Mouse (Mus musculus) myocyte (in vitro differentiated cells): ENCODE measurements around the gene Mfsd11. TPM values are rescaled to one million over a fixed set of nuclear protein-coding genes. Genes with fewer than 3 reads are reported as not detected.

Source experiments
- H3K27me3 ChIP-seq: one replicate; pipeline ENCODE4 v1.6.1; 2011; ENCODE audit not compliant: control insufficient read depth, insufficient read depth, insufficient read length
- H3K36me3 ChIP-seq: one replicate; pipeline ENCODE4 v1.6.1; 2011; ENCODE audit not compliant: control insufficient read depth, insufficient read depth
- H3K4me2 ChIP-seq: one replicate; pipeline ENCODE4 v1.6.1; 2011; ENCODE audit warnings: low read depth, control low read depth
- H3K4me3 ChIP-seq: one replicate; pipeline ENCODE4 v1.5.1; 2011; ENCODE audit warnings: mild to moderate bottlenecking, control low read depth, moderate library complexity
- H3K79me2 ChIP-seq: one replicate; pipeline ENCODE4 v1.6.1; 2011; ENCODE audit not compliant: control insufficient read depth, insufficient read depth
- H3ac ChIP-seq: one replicate; pipeline ENCODE4 v1.6.1; 2011; ENCODE audit not compliant: control insufficient read depth, insufficient read length
- CEBPB ChIP-seq: IDR thresholded peaks from 2 replicates; pipeline ENCODE4 v1.6.1; 2011; ENCODE audit warnings: mild to moderate bottlenecking, moderate library complexity; ENCODE audit not compliant: poor library complexity, insufficient read depth, severe bottlenecking
- E2F4 ChIP-seq: IDR thresholded peaks from one replicate; pipeline ENCODE4 v1.6.1; 2011; ENCODE audit warnings: mild to moderate bottlenecking, control low read depth, moderate library complexity; ENCODE audit not compliant: insufficient read depth
- MAX ChIP-seq: IDR thresholded peaks from one replicate; pipeline ENCODE4 v1.6.1; 2011; ENCODE audit warnings: low read depth, mild to moderate bottlenecking, control low read depth
- MYOD1 ChIP-seq, 3 experiments: IDR thresholded peaks; one replicate each; pipeline ENCODE4 v1.6.1; 2011; ENCODE audit warnings: control low read depth in 2 of 3, low read depth in 2 of 3, mild to moderate bottlenecking in 2 of 3, moderate library complexity in 1 of 3; ENCODE audit not compliant: insufficient read length in 2 of 3, control insufficient read depth in 1 of 3
- MYOG ChIP-seq, 3 experiments: IDR thresholded peaks; one replicate each; pipeline ENCODE4 v1.6.1; 2011; ENCODE audit warnings: control low read depth in 2 of 3, low read depth in 2 of 3, mild to moderate bottlenecking in 2 of 3; ENCODE audit not compliant: insufficient read length in 2 of 3, control insufficient read depth in 1 of 3, insufficient read depth in 1 of 3
- POLR2A ChIP-seq: IDR thresholded peaks from one replicate; pipeline ENCODE4 v1.6.1; 2011; ENCODE audit warnings: low read depth, mild to moderate bottlenecking, control low read depth, moderate library complexity; ENCODE audit not compliant: insufficient read length
- POLR2AphosphoS2 ChIP-seq: IDR thresholded peaks from one replicate; pipeline ENCODE4 v1.6.1; 2011; ENCODE audit warnings: low read depth, control low read depth; ENCODE audit not compliant: insufficient read length
- REST ChIP-seq: IDR thresholded peaks from one replicate; pipeline ENCODE4 v1.6.1; 2011; ENCODE audit warnings: mild to moderate bottlenecking, control low read depth, moderate library complexity; ENCODE audit not compliant: insufficient read depth, insufficient read length
- SRF ChIP-seq: IDR thresholded peaks from one replicate; pipeline ENCODE4 v1.6.1; 2011; ENCODE audit warnings: low read depth; ENCODE audit not compliant: control insufficient read depth, insufficient read length
- TCF12 ChIP-seq: IDR thresholded peaks from one replicate; pipeline ENCODE4 v1.6.1; 2011; ENCODE audit warnings: mild to moderate bottlenecking, control low read depth; ENCODE audit not compliant: poor library complexity, insufficient read depth, severe bottlenecking
- TCF3 ChIP-seq: IDR thresholded peaks from one replicate; pipeline ENCODE4 v1.6.1; 2011; ENCODE audit warnings: low read depth, control low read depth; ENCODE audit not compliant: insufficient read length
- USF1 ChIP-seq: IDR thresholded peaks from one replicate; pipeline ENCODE4 v1.6.1; 2011; ENCODE audit warnings: low read depth, mild to moderate bottlenecking, control low read depth, moderate library complexity
- polyA plus RNA-seq: library from polyadenylated mRNA; unstranded; fragments of >200 nt; fragmentation: generic; extraction: Trizol; gene quantifications from one replicate; pipeline ENCODE4 v1.2.1, GENCODE M21; 2012; ENCODE audit warnings: missing spikeins

Gene Mfsd11
- polyA plus RNA-seq, 1 experiment: 40.0 TPM

DNA sequence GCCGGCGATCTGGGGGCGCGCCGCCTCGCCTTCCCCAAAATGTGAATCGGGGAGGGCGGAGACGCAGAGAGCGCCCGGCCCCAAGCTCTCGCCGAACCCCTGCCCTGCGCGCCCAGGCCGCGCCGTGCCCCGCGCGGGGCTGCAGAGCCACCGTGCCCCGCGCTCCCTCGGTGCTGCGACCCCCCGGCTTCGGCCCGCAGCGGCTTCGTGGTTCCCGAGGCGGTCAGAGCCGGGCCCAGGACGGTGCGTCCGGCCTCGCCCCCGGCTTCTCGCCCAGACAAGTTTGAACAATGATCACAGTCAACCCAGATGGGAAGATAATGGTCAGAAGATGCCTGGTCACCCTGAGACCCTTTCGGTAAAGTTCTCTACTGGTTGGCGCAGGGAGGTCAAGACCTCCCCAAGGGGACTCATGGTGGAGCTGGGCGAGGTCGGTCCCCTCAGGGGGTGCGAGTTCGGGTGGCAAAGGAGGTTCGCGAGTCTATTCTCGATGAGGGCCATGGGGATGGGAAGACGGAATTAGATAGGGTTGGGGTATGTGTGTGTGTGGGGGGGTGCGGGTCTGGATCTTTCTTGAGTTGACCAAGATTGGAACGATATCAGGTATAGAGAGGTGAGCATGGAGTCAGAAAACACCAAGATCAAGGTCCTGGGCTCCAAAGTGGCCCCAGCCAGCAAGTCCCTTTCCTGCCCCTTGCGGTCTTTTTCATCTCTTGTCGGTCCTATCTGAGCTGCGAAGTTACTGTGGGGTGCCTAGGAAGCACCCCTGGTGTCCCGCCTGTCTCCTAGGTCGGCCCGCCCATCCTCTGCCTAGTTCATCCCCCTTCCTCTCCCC lies 67.2 kb downstream of the Mfsd11 start:
- Histone ChIP-seq H3K79me2 (no peaks in the 10 kb centered on the region), H3K36me3 (no peaks in the 10 kb centered on the region), H3K27me3 (peaks cover 76% of the 10 kb centered on the region), H3K4me3 (no peak overlapping the region), H3K4me2 (no peak overlapping the region), H3ac (no peak overlapping the region)
- TF ChIP-seq CEBPB (no peak), USF1 (no peak), E2F4 (no peak), REST (no peak), TCF12 (no peak)

DNA sequence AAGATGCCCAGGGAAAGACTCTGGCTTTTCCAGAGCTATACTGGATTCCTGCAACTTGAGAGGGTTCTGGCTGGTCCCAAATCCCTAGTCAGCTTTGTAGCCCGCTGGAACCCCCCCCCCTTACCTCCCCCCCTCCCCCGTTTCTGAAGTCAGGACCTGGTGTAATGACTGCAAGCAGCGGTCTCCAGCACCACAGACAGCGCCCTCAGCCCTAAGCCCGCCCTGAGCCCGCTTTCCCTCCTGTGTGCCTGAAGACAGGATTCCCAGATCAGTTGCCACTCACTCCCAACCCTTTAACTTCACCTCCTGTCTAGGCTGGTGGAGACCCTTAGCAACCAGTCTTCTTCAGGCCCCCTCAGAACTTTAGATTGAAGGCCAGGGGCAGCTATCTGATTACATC lies 68.5 kb downstream of the Mfsd11 start:
- H3K36me3 ChIP-seq: no peaks in the 10 kb centered on the region
- no peak overlapping the region for H3ac ChIP-seq
- TF ChIP-seq REST (peak; percentile 80), TCF3 (no peak)
- no peaks in the 10 kb centered on the region for H3K79me2 ChIP-seq
- H3K4me2 ChIP-seq: no peak overlapping the region
- no peak overlapping the region for H3K4me3 ChIP-seq
- peaks cover 81% of the 10 kb centered on the region for H3K27me3 ChIP-seq

DNA sequence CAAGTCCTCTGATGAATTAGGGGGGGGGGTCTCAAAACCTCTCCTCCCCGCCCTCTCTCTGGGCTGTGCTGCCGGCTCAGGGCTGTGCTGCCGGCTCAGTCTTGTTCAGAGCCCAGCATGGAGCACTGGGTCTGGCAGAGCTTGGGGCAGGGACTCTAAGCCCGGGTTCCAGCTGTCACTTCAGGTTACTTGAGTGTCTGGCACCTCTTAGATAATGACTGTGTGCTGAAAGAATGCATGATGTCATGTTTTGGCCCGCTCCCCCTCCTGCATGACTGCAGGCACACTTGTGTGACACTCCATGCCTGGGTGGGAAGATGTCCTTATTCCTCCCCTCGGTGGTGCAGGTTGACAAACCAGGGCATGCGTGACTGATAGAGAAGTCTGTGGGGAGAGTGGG lies 69.8 kb downstream of the Mfsd11 start:
- no peak overlapping the region for H3ac ChIP-seq
- TF ChIP-seq MYOD1 (IDR thresholded peaks at IDR 0.05; ENCODE audit: control insufficient read depth in 1 of 3, insufficient read length in 2 of 3, low read depth in 2 of 3) (peak in 1 of 3 experiments; percentile 28), MYOG (IDR thresholded peaks at IDR 0.05; ENCODE audit: control insufficient read depth in 1 of 3, insufficient read depth in 1 of 3, insufficient read length in 2 of 3, low read depth in 2 of 3) (peak in 1 of 3 experiments; percentile 14), MAX (no peak), TCF3 (no peak), REST (no peak), USF1 (no peak), TCF12 (no peak), CEBPB (no peak), POLR2AphosphoS2 (no peak), SRF (no peak), POLR2A (no peak), E2F4 (no peak)
- H3K4me2 ChIP-seq: no peak overlapping the region
- H3K36me3 ChIP-seq: no peaks in the 10 kb centered on the region
- H3K27me3 ChIP-seq: peaks cover 78% of the 10 kb centered on the region
- H3K4me3 ChIP-seq: no peak overlapping the region
- H3K79me2 ChIP-seq: no peaks in the 10 kb centered on the region

Other genes with a start within 250 kb of the Mfsd11 start
- 16.2 TPM for gene Rhbdf2, start 225.4 kb upstream of the Mfsd11 start, polyA plus RNA-seq
- gene Prcd, start 198.9 kb upstream of the Mfsd11 start, polyA plus RNA-seq: 0.74 TPM
- gene Cygb, start 198.1 kb upstream of the Mfsd11 start, polyA plus RNA-seq: 0.47 TPM
- not detected for gene St6galnac1, start 76.9 kb upstream of the Mfsd11 start, polyA plus RNA-seq
- gene Mxra7, start 24.4 kb upstream of the Mfsd11 start, polyA plus RNA-seq: 126 TPM
- 34.0 TPM for gene Mettl23, start 9.2 kb upstream of the Mfsd11 start, polyA plus RNA-seq
- gene Jmjd6, start 9.0 kb upstream of the Mfsd11 start, polyA plus RNA-seq: 55.1 TPM
- 145 TPM for gene Srsf2, start 654 bp downstream of the Mfsd11 start, polyA plus RNA-seq
- not detected for gene Mgat5b, start 66.4 kb downstream of the Mfsd11 start, polyA plus RNA-seq